Mouse (Mus musculus) v-Abl transformed pro-B cells (cell line): ENCODE measurements around the gene Selenoo.

ENCODE experiments used
- in situ Hi-C, 2 experiments: fragments of 400-800 bp; cut with MboI; formaldehyde crosslinking; loops; one replicate each; pipeline ENCODE4 v1.15.1; 2025; ENCODE audit not compliant: unreplicated experiment in 2 of 2

Gene Selenoo

GRCm38 (mm10) chr15:89088607-89089247, at the start of gene Selenoo:
Gene Selenoo (plus strand): TSS chr15:89089084.
- in situ Hi-C loops = no loop called here

- in situ Hi-C loops = no loop called here
Observed at GRCm38 (mm10) chr15:89044381-89044780, 44.5 kb upstream of the Selenoo start.

- in situ Hi-C loops = no loop called here
Observed at GRCm38 (mm10) chr15:89046356-89046755, 42.5 kb upstream of the Selenoo start.

GRCm38 (mm10) chr15:89054666-89055065, 34.2 kb upstream of the Selenoo start:
- in situ Hi-C loops = no loop called here

GRCm38 (mm10) chr15:89058736-89059135, 30.1 kb upstream of the Selenoo start:
- in situ Hi-C loops = no loop called here

GRCm38 (mm10) chr15:89059161-89059931, 29.5 kb upstream of the Selenoo start, which contains the start of gene Panx2:
Gene Panx2 (plus strand): TSS chr15:89059734.
- in situ Hi-C loops = no loop called here

GRCm38 (mm10) chr15:89060032-89060681, 28.7 kb upstream of the Selenoo start:
- in situ Hi-C loops = no loop called here

GRCm38 (mm10) chr15:89060811-89061460, 27.9 kb upstream of the Selenoo start:
- in situ Hi-C loops = no loop called here

- in situ Hi-C loops = no loop called here
Observed at GRCm38 (mm10) chr15:89061761-89062517, 26.9 kb upstream of the Selenoo start.

- in situ Hi-C loops = no loop called here
Observed at GRCm38 (mm10) chr15:89062518-89062910, 26.4 kb upstream of the Selenoo start.

GRCm38 (mm10) chr15:89063001-89063400, 25.9 kb upstream of the Selenoo start:
- in situ Hi-C loops = no loop called here

- in situ Hi-C loops = no loop called here
Observed at GRCm38 (mm10) chr15:89063536-89063935, 25.3 kb upstream of the Selenoo start.

- in situ Hi-C loops = no loop called here
Observed at GRCm38 (mm10) chr15:89064891-89065290, 24.0 kb upstream of the Selenoo start.

- in situ Hi-C loops = no loop called here
Observed at GRCm38 (mm10) chr15:89067609-89068008, 21.3 kb upstream of the Selenoo start.

- in situ Hi-C loops = no loop called here
Observed at GRCm38 (mm10) chr15:89068226-89068625, 20.7 kb upstream of the Selenoo start.

GRCm38 (mm10) chr15:89069336-89069840, 19.5 kb upstream of the Selenoo start:
- in situ Hi-C loops = no loop called here

- in situ Hi-C loops = loop anchor here (10.0 kb wide), 2 partner anchors 246 to 326 kb away; no protein-coding TSS in a partner anchor
Observed at GRCm38 (mm10) chr15:89070606-89071005, 18.3 kb upstream of the Selenoo start.

- in situ Hi-C loops = loop anchor here (10.0 kb wide), 2 partner anchors 249 to 329 kb away; no protein-coding TSS in a partner anchor
Observed at GRCm38 (mm10) chr15:89073993-89074603, 14.8 kb upstream of the Selenoo start.
